Mouse (Mus musculus) central nervous system, embryonic 14 days (tissue): ENCODE results near the gene Olfr1037. TPM values are rescaled to one million over a fixed set of nuclear protein-coding genes. Genes with fewer than 3 reads are reported as not detected.

ENCODE experiments used
- polyA plus RNA-seq: library from polyadenylated mRNA; depleted of rRNA; stranded (reverse); fragments of >200 nt; gene quantifications from 2 replicates; pipeline ENCODE4 v1.2.3, GENCODE M21; 2012; rRNA removed

Gene Olfr1037
- not detected in 2 replicates for polyA plus RNA-seq

GRCm38 (mm10) chr2:86087285-86087684 is at the start of gene Olfr1037:
Gene Olfr1037, minus strand, starts transcription at chr2:86087385.

GRCm38 (mm10) chr2:86135828-86136227 is 48.6 kb upstream of the Olfr1037 start, which contains the start of gene Olfr1039:
Gene Olfr1039, minus strand, starts transcription at chr2:86135928.

GRCm38 (mm10) chr2:86073692-86074091 is 13.5 kb downstream of the Olfr1037 start, which contains the start of gene Olfr1036:
Gene Olfr1036, plus strand, starts transcription at chr2:86073992.

GRCm38 (mm10) chr2:86045561-86045960 is 41.6 kb downstream of the Olfr1037 start, which contains the start of gene Olfr1034:
Gene Olfr1034, plus strand, starts transcription at chr2:86045861.

Other genes starting within 250 kb of the Olfr1037 start
- gene Olfr1019, start 241.9 kb downstream of the Olfr1037 start, polyA plus RNA-seq, result not detected in 2 replicates
- gene Olfr1020, start 240.4 kb downstream of the Olfr1037 start, polyA plus RNA-seq, result not detected in 2 replicates
- gene Olfr1022, start 218.8 kb downstream of the Olfr1037 start, polyA plus RNA-seq, result not detected in 2 replicates
- not detected in 2 replicates for gene Olfr1023, start 201.7 kb downstream of the Olfr1037 start, polyA plus RNA-seq
- gene Olfr1024, start 182.3 kb downstream of the Olfr1037 start, polyA plus RNA-seq, result not detected in 2 replicates
- not detected in 2 replicates for gene Olfr1025-ps1, start 172.2 kb downstream of the Olfr1037 start, polyA plus RNA-seq
- gene Olfr1026, start 165.8 kb downstream of the Olfr1037 start, polyA plus RNA-seq, result not detected in 2 replicates
- not detected in 2 replicates for gene Olfr1028, start 136.9 kb downstream of the Olfr1037 start, polyA plus RNA-seq
- not detected in 2 replicates for gene Olfr1029, start 113.5 kb downstream of the Olfr1037 start, polyA plus RNA-seq
- not detected in 2 replicates for gene Olfr1030, start 108.1 kb downstream of the Olfr1037 start, polyA plus RNA-seq
- gene Olfr1031, start 97.1 kb downstream of the Olfr1037 start, polyA plus RNA-seq, result not detected in 2 replicates
- not detected in 2 replicates for gene Olfr1032, start 81.8 kb downstream of the Olfr1037 start, polyA plus RNA-seq
- 0.02 and 0.25 TPM in 2 replicates for gene Olfr1033, start 66.8 kb downstream of the Olfr1037 start, polyA plus RNA-seq
- 0.04 TPM in 1 of 2 replicates, not detected in the other for gene Olfr1034, start 41.5 kb downstream of the Olfr1037 start, polyA plus RNA-seq
- not detected in 2 replicates for gene Olfr1036, start 13.4 kb downstream of the Olfr1037 start, polyA plus RNA-seq
- not detected in 2 replicates for gene Olfr1039, start 48.5 kb upstream of the Olfr1037 start, polyA plus RNA-seq
- gene Olfr1040, start 59.3 kb upstream of the Olfr1037 start, polyA plus RNA-seq, result not detected in 2 replicates
- gene Olfr1042, start 74.5 kb upstream of the Olfr1037 start, polyA plus RNA-seq, result not detected in 2 replicates
- not detected in 2 replicates for gene Olfr1043, start 80.1 kb upstream of the Olfr1037 start, polyA plus RNA-seq
- gene Olfr1044, start 90.4 kb upstream of the Olfr1037 start, polyA plus RNA-seq, result not detected in 2 replicates
- gene Olfr52, start 98.3 kb upstream of the Olfr1037 start, polyA plus RNA-seq, result not detected in 2 replicates
- not detected in 2 replicates for gene Olfr1045, start 115.6 kb upstream of the Olfr1037 start, polyA plus RNA-seq
- not detected in 2 replicates for gene Olfr1046, start 131.9 kb upstream of the Olfr1037 start, polyA plus RNA-seq
- gene Olfr1047, start 144.0 kb upstream of the Olfr1037 start, polyA plus RNA-seq, result not detected in 2 replicates
- gene Olfr1048, start 152.9 kb upstream of the Olfr1037 start, polyA plus RNA-seq, result not detected in 2 replicates
- gene Olfr1049, start 170.9 kb upstream of the Olfr1037 start, polyA plus RNA-seq, result not detected in 2 replicates
- gene Olfr1051, start 191.7 kb upstream of the Olfr1037 start, polyA plus RNA-seq, result not detected in 2 replicates
- gene Olfr1052, start 205.1 kb upstream of the Olfr1037 start, polyA plus RNA-seq, result not detected in 2 replicates
- gene Olfr1053, start 227.9 kb upstream of the Olfr1037 start, polyA plus RNA-seq, result not detected in 2 replicates
- not detected in 2 replicates for gene Olfr1054, start 248.0 kb upstream of the Olfr1037 start, polyA plus RNA-seq